Mouse (Mus musculus): ENCODE results near the gene Prph. TPM values are rescaled to one million over a fixed set of nuclear protein-coding genes. Genes with fewer than 3 reads are reported as not detected.

Prph gene
- total RNA-seq, 2 experiments from 2014 or later, result 0.44 to 0.86 TPM

DNA sequence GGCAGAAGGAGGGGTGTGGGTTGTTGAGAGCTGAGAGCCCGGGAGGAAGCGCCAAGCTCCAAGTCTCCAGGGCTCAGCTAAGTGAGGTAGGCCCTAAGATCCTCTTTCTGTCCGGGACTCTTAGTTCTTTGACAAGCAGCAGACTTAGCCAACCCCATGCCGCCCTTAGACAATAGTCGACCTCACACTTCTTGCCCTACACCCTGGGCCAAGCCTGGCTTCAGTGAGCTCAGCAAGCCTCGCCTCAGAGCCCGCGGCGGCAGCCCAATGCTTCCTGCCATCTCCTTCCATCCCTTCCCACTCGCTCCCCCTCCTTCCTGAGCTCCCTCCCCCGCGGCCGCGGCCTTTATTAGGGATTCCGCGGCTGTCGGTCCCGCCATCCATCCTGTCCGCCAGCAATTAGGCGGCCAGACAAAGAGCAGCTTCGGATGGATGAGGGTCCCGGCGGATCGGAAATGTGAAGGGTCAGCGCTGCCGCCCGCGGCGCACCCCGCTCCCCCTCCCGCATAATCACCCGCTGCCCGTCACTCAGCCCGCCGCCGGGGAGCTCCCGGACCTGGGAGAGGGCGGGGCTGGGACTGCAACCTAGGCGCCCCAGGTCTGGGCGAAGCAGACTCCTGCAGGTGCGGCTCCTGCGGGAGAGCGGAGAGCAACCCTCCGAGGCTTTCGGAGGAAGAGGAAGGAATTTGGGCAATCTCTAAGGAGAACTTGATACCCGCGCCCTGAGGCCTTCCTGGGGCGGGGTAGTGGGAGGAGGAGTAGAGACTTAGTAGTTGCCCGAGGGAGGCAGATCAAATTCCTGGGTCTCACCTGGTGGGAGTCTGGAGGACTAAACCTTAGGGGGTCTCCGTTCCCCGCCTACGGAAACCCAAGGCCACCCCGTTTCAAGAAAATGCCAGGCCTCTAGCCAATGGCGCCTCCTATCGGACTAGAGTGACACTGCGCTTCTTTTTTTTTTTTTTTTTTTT is 38.6 kb downstream of the Prph start:
- peak; percentile 42 to 55 for DNase-seq
- intact Hi-C loops (cut with DNase I), result no loop called here

- intact Hi-C loops (cut with DNase I), result loop anchor here (5.0 kb wide), 1 partner anchor 173 kb away; no protein-coding TSS in a partner anchor
- no peak for DNase-seq
Observed at GRCm38 (mm10) chr15:99094631-99095270, 39.8 kb downstream of the Prph start.

- intact Hi-C loops (cut with DNase I), result loop anchor here (5.0 kb wide), 1 partner anchor 172 kb away; no protein-coding TSS in a partner anchor
- no peak for DNase-seq
Observed at GRCm38 (mm10) chr15:99095356-99095755, 40.4 kb downstream of the Prph start.

DNA sequence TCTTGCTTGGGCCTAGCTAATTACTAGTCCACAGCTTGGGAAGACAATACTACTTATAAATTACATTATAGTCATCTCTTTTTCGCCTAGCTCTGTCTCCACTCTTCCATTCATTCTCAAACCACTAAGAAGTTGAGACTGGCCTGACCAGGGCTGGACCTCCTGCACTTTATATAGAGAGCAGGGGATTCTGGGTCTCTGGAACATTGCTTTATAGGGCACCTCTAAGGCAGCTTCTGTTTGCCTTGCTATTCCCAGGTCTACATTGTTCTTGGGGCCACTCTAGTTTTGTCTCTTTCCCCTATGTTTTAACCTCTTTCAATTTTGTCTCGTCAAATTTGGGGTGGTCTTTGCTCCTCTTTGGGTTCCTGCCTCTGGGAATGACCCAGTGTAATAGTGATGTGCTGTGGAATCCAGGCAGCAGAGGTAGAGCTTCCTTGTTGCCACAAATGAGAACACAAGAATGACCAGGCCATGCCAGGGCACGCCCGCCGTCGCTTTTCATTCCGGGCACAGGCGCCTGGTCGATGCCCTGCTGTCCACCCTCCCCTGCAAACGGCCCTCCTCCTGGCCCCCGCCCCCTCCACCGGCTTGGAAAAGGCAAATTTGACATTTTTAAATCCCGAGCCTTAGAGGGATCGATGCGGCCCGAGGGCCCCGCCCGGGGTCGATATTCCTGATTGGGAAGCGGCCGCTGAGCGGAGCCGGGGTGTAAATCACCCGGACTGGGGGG is 41.3 kb downstream of the Prph start:
- intact Hi-C loops (cut with DNase I), result loop anchor here (5.0 kb wide), 1 partner anchor 171 kb away; no protein-coding TSS in a partner anchor

DNA sequence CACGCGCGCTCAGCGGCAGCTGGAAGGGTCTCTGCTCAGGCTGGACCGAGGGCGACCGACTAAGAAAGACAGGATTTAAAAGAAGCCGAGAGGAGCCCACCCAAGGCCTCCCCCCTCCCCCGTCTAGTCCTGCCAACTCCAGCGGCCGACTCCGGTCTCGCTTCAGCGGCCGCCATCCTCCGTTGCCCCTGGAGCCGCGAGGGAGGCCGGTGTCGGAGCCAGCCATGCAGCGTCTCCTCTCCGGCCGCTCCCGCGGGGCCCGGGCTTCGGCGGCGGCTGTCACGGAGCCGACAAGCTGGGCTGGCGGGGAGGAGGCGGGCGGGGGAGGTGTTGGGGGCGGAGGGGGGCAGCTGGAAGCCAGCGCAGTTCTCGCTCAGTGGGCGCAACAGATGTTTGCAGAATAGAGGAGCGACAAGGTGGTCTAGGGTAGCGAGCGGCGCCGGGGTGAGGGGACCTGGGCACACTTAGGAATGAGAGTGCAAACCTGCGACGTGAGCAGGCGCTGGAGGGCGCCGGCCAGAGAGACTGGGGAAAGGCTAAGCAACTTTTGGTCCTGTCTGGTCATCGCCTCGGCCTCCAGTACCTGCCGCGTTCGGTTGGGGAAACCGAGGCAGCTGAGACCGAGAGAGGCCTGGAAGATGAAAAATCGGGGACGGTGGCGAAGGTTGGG is 42.0 kb downstream of the Prph start:
- DNase-seq, result peak; percentile 44 to 54

More for the DNA sequence above, 41.3 kb downstream of the Prph start:
- no peak for DNase-seq

DNA sequence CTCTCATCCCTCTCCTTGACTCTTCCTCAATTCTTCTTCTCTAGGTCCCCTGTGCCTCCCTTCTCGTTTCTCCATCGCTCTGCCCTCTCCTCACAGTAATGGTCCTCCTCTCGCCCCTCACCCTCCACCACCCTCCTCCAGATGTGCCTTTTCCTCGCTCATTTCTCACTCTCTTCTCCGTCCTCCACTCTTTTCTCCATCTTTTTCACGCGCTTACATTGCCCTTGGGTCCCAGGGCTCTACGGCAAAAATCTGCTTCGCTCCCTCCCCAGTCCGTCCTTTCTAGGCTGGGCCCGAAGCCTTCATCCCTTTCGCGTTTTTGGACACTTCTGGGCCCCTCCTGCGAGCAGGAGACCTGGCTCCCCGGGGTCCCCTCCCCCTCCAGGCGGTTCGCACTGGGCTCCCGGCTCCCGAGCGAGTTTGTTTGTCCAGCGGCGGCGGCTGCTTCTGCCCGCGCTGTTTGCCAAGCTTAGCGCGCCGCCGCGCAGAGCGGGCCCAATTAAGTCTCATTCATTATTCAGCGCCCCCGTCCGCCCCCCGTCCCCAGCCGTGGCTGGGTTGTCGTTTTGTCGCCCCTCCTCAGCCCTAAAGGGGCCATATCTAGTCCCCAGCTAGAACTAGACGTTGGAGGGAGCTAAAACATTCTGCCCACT is 43.0 kb downstream of the Prph start:
- intact Hi-C loops (cut with DNase I), result loop anchor here (5.0 kb wide), 1 partner anchor 169 kb away; no protein-coding TSS in a partner anchor
- peak; percentile 45 to 50 for DNase-seq

More for the DNA sequence above, 42.0 kb downstream of the Prph start:
- intact Hi-C loops (cut with DNase I), result loop anchor here (5.0 kb wide), 1 partner anchor 170 kb away; no protein-coding TSS in a partner anchor

- intact Hi-C loops (cut with DNase I), result loop anchor here (5.0 kb wide), 1 partner anchor 169 kb away; no protein-coding TSS in a partner anchor
- DNase-seq, result no peak
Observed at GRCm38 (mm10) chr15:99098493-99098861, 43.5 kb downstream of the Prph start.

DNA sequence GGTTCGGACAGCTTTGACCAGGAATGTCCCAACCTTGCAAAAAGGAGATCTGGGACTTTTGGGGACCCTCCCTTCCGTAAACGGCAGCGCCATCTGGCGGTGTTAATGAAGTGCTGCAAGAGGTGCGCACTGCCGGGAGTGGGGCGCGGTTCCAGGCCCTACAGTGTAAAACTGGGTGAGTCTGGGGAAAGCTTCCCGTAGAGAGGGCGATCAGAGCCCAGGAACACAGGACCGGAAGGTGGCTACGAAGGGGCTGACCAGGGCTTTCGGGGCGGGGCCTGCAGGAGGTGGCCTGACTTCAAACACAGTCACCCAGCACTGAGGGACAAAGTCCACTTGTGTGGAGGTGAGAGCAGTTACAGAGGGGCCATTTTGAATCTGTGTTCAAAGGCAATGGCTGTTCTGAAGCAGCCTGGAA is 44.2 kb downstream of the Prph start:
- intact Hi-C loops (cut with DNase I), result loop anchor here (5.0 kb wide), 1 partner anchor 168 kb away; no protein-coding TSS in a partner anchor
- peak; percentile 63 to 79 for DNase-seq

- intact Hi-C loops (cut with DNase I), result loop anchor here (5.0 kb wide), 1 partner anchor 167 kb away; no protein-coding TSS in a partner anchor
- DNase-seq, result no peak
Observed at GRCm38 (mm10) chr15:99099984-99100383, 45.0 kb downstream of the Prph start.

DNA sequence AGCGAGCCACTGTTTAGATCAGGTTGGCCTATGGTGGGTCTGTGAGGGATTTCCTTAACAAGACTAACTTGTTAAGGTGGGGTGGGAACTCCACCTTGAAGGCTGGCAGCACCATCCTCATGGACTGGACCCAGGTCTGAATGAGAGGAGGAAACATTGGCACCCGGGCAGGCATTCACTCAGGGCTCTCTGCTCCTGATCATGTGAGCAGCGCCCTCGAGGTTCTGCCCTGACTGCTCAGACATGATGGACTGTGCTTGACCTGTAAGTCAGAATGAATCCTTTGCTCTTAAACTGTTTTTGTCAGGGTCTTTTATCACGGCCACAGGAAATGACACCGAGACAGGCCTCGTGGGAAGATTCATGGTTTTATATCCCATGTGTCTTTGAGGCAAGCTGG is 50.3 kb downstream of the Prph start:
- intact Hi-C loops (cut with DNase I), result no loop called here
- DNase-seq, result no peak

GRCm38 (mm10) chr15:99107866-99108265 is 52.9 kb downstream of the Prph start:
- intact Hi-C loops (cut with DNase I), result no loop called here
- DNase-seq, result no peak

Small RNAs within 50 kb of the gene (microRNA-seq; reads per million reads assigned to microRNA genes)
- 0 to 0.81 reads per million in 2 experiments for gene Mir6960

Other genes with a start within 250 kb of the Prph start
- gene Ddn, start 245.7 kb upstream of the Prph start, total RNA-seq (2021), result under 1 TPM; 0.20 to 0.31 TPM
- gene Prkag1, start 223.7 kb upstream of the Prph start, total RNA-seq (2021), result 10 to 100 TPM; 91.8 to 93.6 TPM
- 10 to 100 TPM; 63.2 to 64.5 TPM for gene Kmt2d, start 184.0 kb upstream of the Prph start, total RNA-seq (2021)
- 1 to 10 TPM; 1.6 to 2.0 TPM for gene Rhebl1, start 160.6 kb upstream of the Prph start, total RNA-seq (2021)
- gene Dhh, start 156.6 kb upstream of the Prph start, total RNA-seq (2021), result 1 to 10 TPM; 2.0 to 2.7 TPM
- 10 to 100 TPM; 13.6 to 13.7 TPM for gene Lmbr1l, start 136.9 kb upstream of the Prph start, total RNA-seq (2021)
- 100 to 1,000 TPM; 164 to 218 TPM for gene Tuba1b, start 120.6 kb upstream of the Prph start, total RNA-seq (2021)
- not detected for gene Gm49450, start 101.6 kb upstream of the Prph start, total RNA-seq (2021)
- 100 to 1,000 TPM; 116 to 154 TPM for gene Tuba1a, start 101.5 kb upstream of the Prph start, total RNA-seq (2021)
- gene Tuba1c, start 25.3 kb upstream of the Prph start, total RNA-seq (2021), result 10 to 100 TPM; 42.2 to 57.4 TPM
- 1 to 10 TPM; 2.1 to 2.2 TPM for gene Troap, start 19.4 kb downstream of the Prph start, total RNA-seq (2021)
- gene C1ql4, start 32.6 kb downstream of the Prph start, total RNA-seq (2021), result not detected
- under 1 TPM; 0.27 to 0.45 TPM for gene Dnajc22, start 38.0 kb downstream of the Prph start, total RNA-seq (2021)
- gene Spats2, start 70.7 kb downstream of the Prph start, total RNA-seq (2021), result 10 to 100 TPM; 11.4 to 12.3 TPM
- under 1 TPM; 0.36 to 0.68 TPM for gene Kcnh3, start 169.7 kb downstream of the Prph start, total RNA-seq (2021)
- gene Mcrs1, start 196.8 kb downstream of the Prph start, total RNA-seq (2021), result 10 to 100 TPM; 57.5 to 61.6 TPM
- gene Prpf40b, start 239.9 kb downstream of the Prph start, total RNA-seq (2021), result 10 to 100 TPM; 25.5 to 26.3 TPM
- not detected for gene Fam186b, start 240.7 kb downstream of the Prph start, total RNA-seq (2021)

Data from heart, postnatal 14 days (tissue).